Mouse (Mus musculus): ENCODE data around the gene Tmem156. TPM values are rescaled to one million over a fixed set of nuclear protein-coding genes. Genes with fewer than 3 reads are reported as not detected.

Tmem156 gene
- polyA plus RNA-seq, 1 experiment = 0.30 TPM

- DNase-seq (ENCODE audit: low read depth) = no peak
Observed at GRCm38 (mm10) chr5:65046442-65047284, 45.3 kb downstream of the Tmem156 start.

DNA sequence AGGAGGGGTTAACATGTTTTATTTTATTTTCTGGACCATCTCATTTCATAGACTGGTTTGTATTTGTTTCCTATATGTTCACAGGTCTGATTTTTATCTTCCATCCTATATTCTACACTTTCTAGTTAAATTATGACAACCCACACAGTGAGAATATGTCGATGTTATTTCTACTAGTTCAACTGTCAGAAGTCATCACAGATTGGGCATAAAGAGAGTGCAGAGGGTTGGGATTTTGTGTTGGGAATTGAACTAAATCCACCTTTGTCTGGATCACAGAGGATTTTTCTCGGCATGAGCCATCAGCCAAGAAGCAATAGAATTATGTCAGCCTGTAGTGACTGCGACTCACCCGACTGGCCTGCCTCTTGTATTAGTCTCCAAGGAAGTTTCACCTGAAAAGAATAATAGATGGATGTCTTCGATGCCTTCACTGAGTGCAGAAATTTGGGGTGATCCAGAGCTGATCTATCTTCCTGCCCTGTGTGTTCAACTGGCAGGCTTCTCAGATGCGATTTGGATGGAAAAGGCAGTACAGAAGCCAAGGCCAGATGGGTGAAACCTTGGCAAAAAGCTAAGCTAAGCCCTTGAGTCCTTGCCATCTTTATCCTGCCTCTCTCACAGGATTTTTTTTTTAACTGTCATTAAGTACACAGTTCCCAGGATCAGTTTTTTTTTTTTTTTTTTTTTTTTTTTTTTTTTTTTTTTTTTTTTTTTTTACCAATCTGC, 46.1 kb downstream of the Tmem156 start:
- DNase-seq (ENCODE audit: low read depth) = no peak

- no peak for DNase-seq (ENCODE audit: low read depth)
Observed at GRCm38 (mm10) chr5:65043407-65043895, 48.5 kb downstream of the Tmem156 start.

GRCm38 (mm10) chr5:65040463-65040862, 51.5 kb downstream of the Tmem156 start:
- no peak for DNase-seq (ENCODE audit: low read depth)

- DNase-seq (ENCODE audit: low read depth) = no peak
Observed at GRCm38 (mm10) chr5:65038811-65039571, 52.9 kb downstream of the Tmem156 start.

DNA sequence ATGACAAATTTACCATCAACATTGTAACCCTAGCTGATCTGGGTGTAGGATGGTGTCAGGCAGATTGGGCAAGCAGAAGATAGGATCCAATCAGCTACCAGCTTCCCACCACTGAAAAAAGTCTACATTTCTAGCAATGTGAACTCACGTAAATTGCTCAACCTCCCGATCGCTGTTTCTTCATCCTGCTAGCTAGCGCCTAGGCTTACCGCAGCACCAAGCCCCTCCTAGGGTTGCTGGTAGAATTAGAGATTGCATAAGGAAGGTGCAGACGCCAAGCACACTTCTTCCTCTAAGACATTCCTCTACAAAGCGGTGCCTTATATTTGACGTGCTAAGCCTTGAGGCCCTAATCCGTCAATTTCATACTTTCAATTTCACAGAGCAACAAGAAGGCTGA, 53.6 kb downstream of the Tmem156 start:
- no peak for DNase-seq (ENCODE audit: low read depth)

GRCm38 (mm10) chr5:65036597-65036996, 55.3 kb downstream of the Tmem156 start:
- DNase-seq (ENCODE audit: low read depth) = no peak

- no peak for DNase-seq (ENCODE audit: low read depth)
Observed at GRCm38 (mm10) chr5:65028019-65028418, 63.9 kb downstream of the Tmem156 start.

DNA sequence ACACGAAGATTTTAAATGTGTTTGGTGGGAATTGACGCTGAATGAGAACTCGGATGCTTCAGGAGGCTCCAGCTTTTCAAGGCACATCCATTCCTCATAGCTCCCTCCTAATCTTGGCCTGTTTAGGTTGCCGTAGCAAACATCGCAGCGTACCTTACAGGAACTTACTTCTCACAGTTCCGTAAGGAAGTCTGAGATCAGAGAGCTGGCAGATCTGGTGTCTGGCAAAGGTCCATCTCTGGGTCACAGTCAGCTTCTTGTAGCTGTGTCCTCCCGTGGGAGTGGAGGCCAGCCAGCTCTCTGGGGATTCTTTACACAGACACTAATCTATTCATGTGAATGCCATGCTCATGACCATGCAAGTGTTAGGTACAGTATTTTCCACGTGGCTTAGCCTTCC, 65.2 kb downstream of the Tmem156 start:
- DNase-seq (ENCODE audit: low read depth) = no peak

DNA sequence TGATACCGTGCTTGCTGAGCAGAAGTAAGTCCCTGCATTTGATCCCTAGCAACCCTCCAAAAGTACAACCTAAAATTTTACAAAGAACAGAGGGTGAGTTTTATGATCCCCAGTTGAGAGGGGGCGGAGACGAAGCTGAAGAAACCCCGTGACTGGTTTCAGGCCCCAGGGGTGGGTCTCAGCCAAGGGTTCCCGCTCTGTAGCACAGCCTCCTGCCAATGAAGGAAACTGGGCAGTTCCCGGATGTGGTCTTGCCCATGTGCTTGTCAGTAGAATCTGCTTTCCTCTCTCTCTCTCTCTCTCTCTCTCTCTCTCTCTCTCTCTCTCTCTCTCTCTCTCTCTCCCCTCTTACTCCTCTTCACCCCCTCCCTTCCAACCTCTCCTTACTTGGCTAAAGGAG, 66.0 kb downstream of the Tmem156 start:
- DNase-seq (ENCODE audit: low read depth) = no peak

- DNase-seq (ENCODE audit: low read depth) = no peak
Observed at GRCm38 (mm10) chr5:65024641-65025040, 67.3 kb downstream of the Tmem156 start.

DNA sequence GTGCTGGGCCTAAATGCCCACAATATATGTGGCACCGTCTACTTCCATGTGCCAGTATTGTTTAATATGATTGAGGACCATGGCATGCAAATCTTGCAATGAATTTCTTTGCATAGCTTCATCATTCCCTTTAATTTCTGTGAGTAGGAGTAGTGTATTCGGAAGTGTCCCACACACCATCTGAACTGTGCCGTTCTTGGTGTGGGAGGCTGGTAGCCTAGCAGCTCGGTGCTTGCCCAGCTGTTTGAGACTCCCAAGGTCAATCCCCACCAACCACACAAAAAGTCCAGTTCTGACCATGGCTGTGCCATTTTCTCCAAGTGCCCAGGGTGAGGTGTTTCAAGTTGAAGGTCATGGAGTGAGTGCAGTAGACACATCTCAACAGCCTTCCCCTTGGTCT, 69.9 kb downstream of the Tmem156 start:
- DNase-seq (ENCODE audit: low read depth) = no peak

DNA sequence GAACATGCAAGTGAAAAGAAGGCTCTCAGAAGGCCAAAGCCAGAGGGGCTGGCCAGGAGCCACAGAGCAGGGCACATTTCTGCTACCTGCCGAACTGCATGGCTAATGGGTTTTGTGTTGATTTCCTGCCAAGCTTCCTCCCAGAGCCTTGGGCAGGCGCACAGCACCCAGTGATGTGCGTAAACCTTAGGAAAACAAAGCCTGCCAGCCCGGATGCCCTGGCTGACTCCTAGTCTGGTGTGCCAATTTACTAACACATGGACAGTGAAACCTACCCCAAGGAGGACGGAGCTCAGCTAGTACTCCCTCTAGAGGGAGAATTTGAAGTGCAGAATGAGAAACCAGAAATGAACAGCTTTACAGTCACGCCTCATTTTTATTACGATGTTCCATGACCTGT, 72.1 kb downstream of the Tmem156 start:
- DNase-seq (ENCODE audit: low read depth) = peak; percentile 86

GRCm38 (mm10) chr5:65019109-65019508, 72.8 kb downstream of the Tmem156 start:
- no peak for DNase-seq (ENCODE audit: low read depth)

DNA sequence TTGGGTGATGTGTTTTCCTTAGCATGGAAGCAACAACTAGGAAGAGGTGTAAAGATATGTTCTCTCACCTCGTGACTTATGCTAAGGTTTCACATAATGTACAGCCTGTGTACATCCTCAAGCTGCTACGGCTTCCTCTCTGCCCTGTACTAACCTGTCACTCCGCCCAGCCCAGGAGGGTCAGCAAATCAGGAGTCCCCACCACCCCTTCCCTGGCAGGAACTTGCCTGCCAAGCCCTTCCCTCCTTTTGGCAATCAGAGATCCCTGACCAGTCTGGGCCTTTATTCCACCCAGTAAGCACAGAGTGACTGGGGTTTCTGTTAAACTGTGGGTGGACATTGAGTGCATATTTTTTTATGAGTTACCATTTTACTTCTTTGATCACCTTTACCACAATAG, 76.4 kb downstream of the Tmem156 start:
- DNase-seq (ENCODE audit: low read depth) = no peak

DNA sequence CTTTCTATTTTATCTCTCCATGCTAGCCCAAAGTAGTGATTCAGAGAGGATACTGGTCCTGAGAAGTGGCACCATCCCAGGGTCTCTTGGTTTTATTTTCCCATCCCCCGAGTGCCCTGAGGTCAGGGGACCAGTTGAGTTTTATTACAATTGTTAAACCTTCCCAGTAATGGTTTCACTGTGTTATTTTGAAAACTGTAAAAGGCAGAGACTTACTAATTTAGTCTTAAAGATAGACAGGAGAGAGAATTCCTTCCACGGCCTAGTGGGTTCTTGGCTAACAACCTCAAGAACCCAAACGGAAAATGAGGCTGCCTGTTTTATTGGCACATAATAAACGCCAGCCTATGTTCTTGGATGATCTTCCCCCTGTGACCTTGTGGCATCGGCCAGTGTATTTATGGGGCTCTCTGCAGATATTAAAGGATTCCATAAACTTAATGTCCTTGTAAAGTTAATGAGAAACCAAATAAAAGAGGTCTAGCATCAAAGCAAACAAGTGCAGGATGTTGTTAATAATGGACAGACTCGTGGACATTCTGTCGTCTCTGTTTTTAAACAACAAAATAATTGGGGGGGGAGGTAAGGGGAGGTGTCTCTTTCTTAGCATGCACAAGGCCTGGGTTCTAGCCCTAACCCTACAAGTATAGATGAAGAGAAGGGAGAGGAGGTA, 79.9 kb downstream of the Tmem156 start:
- DNase-seq (ENCODE audit: low read depth) = no peak

- no peak for DNase-seq (ENCODE audit: low read depth)
Observed at GRCm38 (mm10) chr5:65006011-65006491, 85.9 kb downstream of the Tmem156 start.

- DNase-seq (ENCODE audit: low read depth) = no peak
Observed at GRCm38 (mm10) chr5:65005251-65005650, 86.7 kb downstream of the Tmem156 start.
